Mouse (Mus musculus) E14TG2a.4 (cell line): Measurements from ENCODE around the gene Fam3b.

Source experiments
- CTCF ChIP-seq: conservative IDR thresholded peaks from 2 replicates; pipeline ENCODE4 v1.5.1; 2014; ENCODE audit warnings: low read length
- POU5F1 ChIP-seq: IDR thresholded peaks from 2 replicates; pipeline ENCODE4 v1.6.1; 2014; ENCODE audit warnings: low read length, borderline replicate concordance

GRCm38 (mm10) chr16:97431328-97431727 lies 83.3 kb downstream of the Fam3b start:
- TF ChIP-seq CTCF, result no peak
- no peak for TF ChIP-seq POU5F1
